Mouse (Mus musculus): ENCODE results near the gene Epx. TPM values are rescaled to one million over a fixed set of nuclear protein-coding genes. Genes with fewer than 3 reads are reported as not detected.

Gene Epx
- polyA plus RNA-seq (2012; ENCODE audit: low replicate concordance): 0.08 and 0.19 TPM in 2 replicates

DNA sequence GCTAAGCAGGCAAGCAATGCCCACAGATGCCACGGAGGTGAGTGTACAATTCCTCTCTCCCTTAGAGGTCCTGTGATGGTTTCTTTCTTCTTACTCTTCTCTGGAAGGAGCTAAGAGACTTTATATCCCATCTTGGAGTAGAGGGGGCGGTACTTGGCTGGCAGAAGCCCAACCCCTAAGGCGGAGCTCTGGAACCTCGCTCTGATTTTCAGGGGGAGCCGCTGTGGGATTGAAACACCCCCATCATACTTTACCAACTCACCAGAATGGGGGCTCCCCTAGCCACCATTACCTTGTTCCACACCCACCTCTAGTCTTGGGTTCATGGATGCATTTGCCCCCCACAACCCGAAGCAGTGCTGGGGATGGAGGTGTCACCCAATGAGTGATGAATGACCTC lies at the start of gene Epx:
TSS of gene Epx (minus strand) at position 101 of the 400 bp plus-strand sequence.

DNA sequence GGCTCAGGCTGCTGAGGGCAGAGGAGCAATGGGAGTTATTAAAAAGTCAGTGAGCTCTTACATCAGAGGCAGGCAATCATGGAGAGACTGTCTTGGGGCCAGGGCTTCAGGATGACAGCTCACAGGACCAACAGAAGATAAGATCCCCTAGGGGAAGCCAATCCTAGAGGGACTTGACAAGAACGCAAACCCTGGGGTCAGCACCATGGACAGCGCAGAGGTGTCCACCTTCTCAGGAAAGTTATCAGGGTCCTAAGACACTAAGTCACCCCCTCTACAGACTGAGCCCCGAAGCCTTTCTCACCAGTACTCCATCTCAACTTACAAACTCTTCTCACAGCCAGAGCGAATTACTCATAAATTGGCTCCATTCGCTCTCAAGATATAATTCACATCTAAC lies 45.6 kb upstream of the Epx start, which contains the start of gene Olfr464:
TSS of gene Olfr464 (minus strand) at position 2 of the 400 bp plus-strand sequence.

DNA sequence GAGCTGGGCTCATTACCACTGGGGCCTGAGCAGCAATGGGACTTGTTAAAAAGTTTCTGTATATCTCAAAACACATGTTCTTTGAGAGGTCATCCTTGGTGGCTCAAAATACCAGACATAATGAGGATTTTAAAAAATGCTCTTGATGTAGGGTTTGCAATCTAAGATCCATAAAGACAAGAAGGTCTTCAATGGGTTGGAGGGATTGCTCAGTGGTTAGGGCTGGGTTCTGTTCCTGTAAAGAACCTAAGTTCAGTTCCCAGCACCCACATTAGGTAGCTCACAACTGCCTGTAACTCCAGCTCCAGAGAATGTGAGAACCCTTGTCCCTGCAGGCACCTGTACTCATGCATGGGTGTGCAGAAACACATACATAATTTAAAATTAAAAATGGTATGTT lies 22.0 kb upstream of the Epx start, which contains the start of gene Olfr463:
TSS of gene Olfr463 (minus strand) at position 101 of the 400 bp plus-strand sequence.

DNA sequence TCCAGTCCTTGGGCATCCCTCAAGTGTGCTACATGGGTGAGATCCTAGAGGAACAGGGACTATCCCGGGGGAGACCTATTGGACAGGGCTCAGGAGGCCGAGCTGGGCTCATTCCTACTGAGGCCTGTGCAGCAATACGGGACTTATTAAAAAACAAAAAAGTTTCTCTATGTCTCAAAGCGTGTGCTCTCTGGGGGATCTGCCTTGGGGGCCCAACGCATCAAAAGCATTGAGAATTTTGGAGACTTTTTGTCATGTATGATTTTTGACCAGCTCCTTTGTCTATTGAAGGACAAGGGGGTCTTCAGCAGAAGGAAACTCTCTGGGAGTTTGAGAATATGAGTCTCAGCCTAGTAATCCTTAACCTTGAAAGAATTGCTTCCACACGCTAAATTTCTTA lies 16.8 kb upstream of the Epx start, which contains the start of gene Olfr462:
TSS of gene Olfr462 (minus strand) at position 101 of the 400 bp plus-strand sequence.

DNA sequence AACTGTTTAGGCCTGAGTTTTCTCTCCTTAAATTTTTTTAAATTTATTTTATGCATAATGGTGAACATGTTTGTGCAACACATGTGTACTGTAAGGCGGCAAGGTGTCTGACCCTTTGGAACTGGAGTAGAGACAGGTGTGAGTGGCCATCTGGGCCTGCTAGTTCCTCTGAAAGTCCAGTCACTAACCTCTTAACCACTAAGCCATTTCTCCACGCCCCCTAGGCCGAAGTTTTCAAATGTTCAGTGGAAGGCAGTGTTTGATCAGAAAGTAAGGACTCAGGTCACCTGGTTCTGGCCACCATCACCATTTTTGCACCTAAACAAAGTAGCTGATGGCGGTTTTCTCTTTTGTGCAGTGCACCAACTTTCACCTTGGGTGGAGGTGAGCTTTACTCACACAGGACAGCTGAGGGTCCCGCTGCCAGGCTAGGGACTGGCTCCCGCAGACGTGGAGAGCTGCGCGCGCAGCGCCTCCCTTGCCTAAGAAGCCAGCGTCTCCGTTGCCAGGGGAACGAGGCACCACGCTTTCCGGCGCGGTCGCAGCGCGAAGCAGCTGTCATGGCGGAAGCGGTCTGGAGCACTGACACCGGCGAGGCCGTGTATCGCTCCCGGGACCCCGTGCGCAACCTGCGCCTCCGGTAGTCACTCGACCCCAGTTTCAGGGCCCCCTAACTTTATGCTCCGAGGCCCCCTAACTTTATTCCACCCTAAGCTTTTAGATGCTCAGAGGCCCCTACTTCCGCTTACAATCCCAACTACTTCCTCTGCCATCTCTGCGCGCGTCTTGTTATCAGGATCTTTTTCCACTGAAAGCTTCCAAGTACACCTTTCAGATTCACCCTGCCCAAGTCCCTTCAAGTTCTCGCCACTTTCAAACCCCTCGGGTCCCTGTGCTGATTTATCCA lies 22.4 kb downstream of the Epx start, which contains the start of gene Mks1:
TSS of gene Mks1 (plus strand) at position 526 of the 907 bp plus-strand sequence.

DNA sequence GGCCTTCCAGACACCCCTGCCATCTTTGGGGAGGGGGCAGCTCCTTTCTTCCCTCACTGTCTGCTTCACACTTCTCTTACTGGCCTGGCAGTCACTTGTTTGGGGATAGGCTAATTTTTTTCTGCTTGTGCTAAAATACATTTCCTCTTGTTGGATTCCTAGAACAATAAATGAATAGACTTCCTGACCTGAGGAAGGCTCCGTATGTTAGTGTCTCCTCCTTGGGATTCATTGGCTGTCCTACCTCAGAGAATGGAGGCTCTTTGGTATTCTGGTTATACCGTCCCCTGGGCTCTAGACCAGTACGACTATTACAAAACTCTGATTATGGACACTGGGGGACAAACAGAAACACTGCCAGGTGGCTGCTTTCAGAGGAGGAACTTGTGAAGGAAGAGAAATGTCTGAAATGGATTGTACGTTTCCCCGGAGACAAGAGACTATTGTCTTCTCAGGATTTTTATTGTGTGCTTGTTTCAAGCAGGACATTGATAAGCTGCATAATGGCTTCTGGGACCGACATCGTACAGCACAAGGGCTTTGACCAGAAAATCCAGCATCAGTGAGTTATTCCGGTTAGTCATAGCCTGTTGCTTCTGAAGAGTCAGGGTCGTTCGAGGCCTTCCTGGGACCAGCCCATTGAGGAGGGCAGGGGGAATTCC lies 47.0 kb downstream of the Epx start, which contains the start of gene Lpo:
TSS of gene Lpo (minus strand) at position 51 of the 662 bp plus-strand sequence.

Other genes with a start within 250 kb of the Epx start
- 7.9 and 32.8 TPM in 2 replicates for gene Rnf43, start 212.8 kb downstream of the Epx start, polyA plus RNA-seq (2012; ENCODE audit: low replicate concordance)
- 14.4 and 17.5 TPM in 2 replicates for gene Supt4a, start 138.0 kb downstream of the Epx start, polyA plus RNA-seq (2012; ENCODE audit: low replicate concordance)
- 1.8 and 5.1 TPM in 2 replicates for gene Tspoap1, start 115.0 kb downstream of the Epx start, polyA plus RNA-seq (2012; ENCODE audit: low replicate concordance)
- 6.4 and 14.0 TPM in 2 replicates for gene Mpo, start 82.0 kb downstream of the Epx start, polyA plus RNA-seq (2012; ENCODE audit: low replicate concordance)
- gene Lpo, start 47.2 kb downstream of the Epx start, polyA plus RNA-seq (2012; ENCODE audit: low replicate concordance): not detected in 2 replicates
- 12.1 and 15.1 TPM in 2 replicates for gene Mks1, start 22.3 kb downstream of the Epx start, polyA plus RNA-seq (2012; ENCODE audit: low replicate concordance)
- gene Olfr462, start 16.7 kb upstream of the Epx start, polyA plus RNA-seq (2012; ENCODE audit: low replicate concordance): not detected in 2 replicates
- not detected in 2 replicates for gene Olfr463, start 21.9 kb upstream of the Epx start, polyA plus RNA-seq (2012; ENCODE audit: low replicate concordance)
- not detected in 2 replicates for gene Olfr464, start 45.4 kb upstream of the Epx start, polyA plus RNA-seq (2012; ENCODE audit: low replicate concordance)
- 22.5 and 31.4 TPM in 2 replicates for gene Dynll2, start 112.0 kb upstream of the Epx start, polyA plus RNA-seq (2012; ENCODE audit: low replicate concordance)
- gene Srsf1, start 171.8 kb upstream of the Epx start, polyA plus RNA-seq (2012; ENCODE audit: low replicate concordance): 146 TPM in 2 replicates
- 14.8 and 20.3 TPM in 2 replicates for gene Vezf1, start 192.7 kb upstream of the Epx start, polyA plus RNA-seq (2012; ENCODE audit: low replicate concordance)
- 7.0 and 18.5 TPM in 2 replicates for gene Cuedc1, start 222.5 kb upstream of the Epx start, polyA plus RNA-seq (2012; ENCODE audit: low replicate concordance)